Mouse (Mus musculus) embryonic facial prominence, embryonic 15.5 days (tissue): ENCODE data around the gene Mef2c. TPM values are rescaled to one million over a fixed set of nuclear protein-coding genes. Genes with fewer than 3 reads are reported as not detected.
A peak's percentile ranks its signal among the peaks of the same experiment; 100 is the strongest.

Source experiments
- ATAC-seq: fragments of 200-750 bp; cut with Nextera tagmentation; 2 replicates; pipeline ENCODE4 v1.8.0; 2017; ENCODE audit warnings: low read depth, moderate TSS enrichment; ENCODE audit not compliant: insufficient number of reproducible peaks, low FRiP score, low TSS enrichment
- H3K27ac ChIP-seq: fragments of 300-500 bp; sonication (generic); replicated peaks from 2 replicates; pipeline ENCODE4 v1.5.1; 2015; ENCODE audit warnings: mild to moderate bottlenecking, inconsistent platforms
- H3K27me3 ChIP-seq: fragments of 300-500 bp; sonication (generic); 2 replicates; pipeline ENCODE4 v1.6.1; 2015; ENCODE audit warnings: inconsistent platforms
- H3K36me3 ChIP-seq: fragments of 300-500 bp; sonication (generic); 2 replicates; pipeline ENCODE4 v1.6.1; 2015; ENCODE audit warnings: mild to moderate bottlenecking, inconsistent platforms
- H3K4me1 ChIP-seq: fragments of 300-500 bp; sonication (generic); 2 replicates; pipeline ENCODE4 v1.6.1; 2015; ENCODE audit warnings: inconsistent platforms
- H3K4me2 ChIP-seq: fragments of 300-500 bp; sonication (generic); replicated peaks from 2 replicates; pipeline ENCODE4 v1.6.1; 2015; ENCODE audit warnings: mild to moderate bottlenecking, inconsistent platforms
- H3K4me3 ChIP-seq: fragments of 300-500 bp; sonication (generic); replicated peaks from 2 replicates; pipeline ENCODE4 v1.5.1; 2015; ENCODE audit warnings: mild to moderate bottlenecking, inconsistent platforms
- H3K9ac ChIP-seq: fragments of 300-500 bp; sonication (generic); 2 replicates; pipeline ENCODE4 v1.6.1; 2015; ENCODE audit warnings: inconsistent platforms
- H3K9me3 ChIP-seq: fragments of 300-500 bp; sonication (generic); replicated peaks from 2 replicates; pipeline ENCODE4 v1.6.1; 2016; ENCODE audit warnings: inconsistent platforms
- WGBS: fragments of 180-500 bp; shearing (Covaris S2); methylation state at CpG from one replicate; pipeline ENCODE4 v1.1.7; 2015; 5-methylcytosine and 5-hydroxymethylcytosine counted together
- polyA plus RNA-seq: library from polyadenylated mRNA; unstranded; fragments of >200 nt; fragmentation: Nextera tagmentation; extraction: Ambion mirVana; gene quantifications from 2 replicates; pipeline ENCODE4 v1.2.1, GENCODE M21; 2015

Gene Mef2c
- polyA plus RNA-seq, 1 experiment from 2014 or later, result 166 TPM

GRCm38 (mm10) chr13:83544707-83545106, 40.9 kb downstream of the Mef2c start:
- Histone ChIP-seq H3K36me3 (no peaks in the 10 kb centered on the region), H3K9ac (no peak overlapping the region), H3K27ac (no peak overlapping the region; the same call in 1 of the 2 replicates), H3K9me3 (no peaks in the 10 kb centered on the region), H3K4me2 (no peak overlapping the region), H3K27me3 (no peaks in the 10 kb centered on the region), H3K4me3 (no peak overlapping the region), H3K4me1 (no peaks in the 10 kb centered on the region)
- no peak for ATAC-seq
- WGBS, result 43% methylated on average over 4 of the region's 4 CpGs

- ATAC-seq, result no peak
- no peak overlapping the region for H3K4me2 ChIP-seq
- 92% methylated on average over 5 of the region's 5 CpGs for WGBS
These were observed 43.0 kb downstream of the Mef2c start for GRCm38 (mm10) chr13:83546876-83547275.

DNA sequence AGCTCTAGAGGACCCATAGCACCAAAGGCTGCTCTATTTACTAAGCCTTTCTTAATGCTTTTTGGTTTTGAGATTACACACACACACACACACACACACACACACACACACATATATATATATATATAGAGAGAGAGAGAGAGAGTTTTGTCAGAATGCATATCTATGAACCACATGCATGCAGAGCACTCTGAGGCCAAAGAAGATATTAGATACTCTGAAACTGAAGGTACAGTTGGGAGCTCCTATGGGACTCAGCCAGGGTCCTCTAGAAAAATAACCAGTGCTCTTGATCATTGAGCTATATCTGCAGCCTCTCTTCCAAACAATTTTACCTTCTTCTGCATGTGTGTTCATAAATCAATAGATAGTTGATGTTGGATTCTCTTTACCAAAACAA, 47.4 kb downstream of the Mef2c start:
- no peaks in the 10 kb centered on the region for H3K9me3 ChIP-seq
- H3K4me1 ChIP-seq, result no peaks in the 10 kb centered on the region
- no peak for ATAC-seq
- no peak overlapping the region for H3K4me2 ChIP-seq
- no peak overlapping the region for H3K27ac ChIP-seq
- no peak overlapping the region for H3K9ac ChIP-seq
- H3K27me3 ChIP-seq, result no peaks in the 10 kb centered on the region
- H3K4me3 ChIP-seq, result no peak overlapping the region
- H3K36me3 ChIP-seq, result no peaks in the 10 kb centered on the region

More at GRCm38 (mm10) chr13:83546876-83547275, 43.0 kb downstream of the Mef2c start:
- H3K27ac ChIP-seq, result no peak overlapping the region
- H3K4me3 ChIP-seq, result no peak overlapping the region
- H3K27me3 ChIP-seq, result no peaks in the 10 kb centered on the region
- H3K9me3 ChIP-seq, result no peaks in the 10 kb centered on the region
- no peaks in the 10 kb centered on the region for H3K4me1 ChIP-seq
- no peaks in the 10 kb centered on the region for H3K36me3 ChIP-seq
- H3K9ac ChIP-seq, result no peak overlapping the region

DNA sequence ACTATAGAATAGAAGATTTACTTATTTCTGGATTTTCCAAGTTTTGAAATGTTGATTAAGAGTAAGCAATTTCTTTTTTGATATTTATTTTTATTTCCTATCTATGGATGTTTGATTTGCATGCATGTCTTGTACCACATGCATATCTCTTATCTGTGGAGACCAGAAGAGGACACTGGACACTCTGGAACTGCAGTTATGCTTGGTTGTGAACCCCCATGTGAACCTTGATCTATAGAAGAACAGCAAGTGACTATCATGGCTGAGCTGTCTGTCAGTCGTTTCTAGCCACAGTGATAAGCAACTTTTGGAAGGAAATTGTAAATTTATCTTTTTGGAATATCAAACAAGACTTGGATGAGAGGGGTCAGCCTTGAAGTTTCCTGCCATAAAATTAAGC, 48.2 kb downstream of the Mef2c start:
- Histone ChIP-seq H3K4me2 (no peak overlapping the region), H3K27me3 (no peaks in the 10 kb centered on the region), H3K4me1 (no peaks in the 10 kb centered on the region), H3K9me3 (no peaks in the 10 kb centered on the region), H3K9ac (no peak overlapping the region), H3K27ac (no peak overlapping the region), H3K36me3 (no peaks in the 10 kb centered on the region), H3K4me3 (no peak overlapping the region)
- ATAC-seq, result no peak
- WGBS, result 66% methylated on average over 1 of the region's 1 CpGs

DNA sequence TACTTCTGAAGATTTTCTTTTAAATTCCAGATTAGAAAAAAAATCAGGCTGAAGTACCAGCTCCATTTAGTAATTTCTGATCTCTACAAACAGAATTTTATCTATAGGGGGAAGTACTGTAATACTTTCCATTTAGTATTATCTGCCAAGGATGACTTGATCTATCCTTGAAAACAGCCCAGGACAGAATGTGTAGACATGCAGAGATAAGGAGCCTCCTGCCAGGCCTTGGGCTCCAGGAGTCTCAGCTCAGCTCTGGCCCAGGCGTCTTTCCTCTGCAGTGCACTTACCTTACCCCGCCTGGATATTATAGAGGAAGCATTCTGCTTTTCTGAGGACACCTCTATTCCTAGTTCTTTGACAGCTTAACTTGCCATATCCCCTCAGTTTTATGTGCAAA, 59.4 kb downstream of the Mef2c start:
- H3K9ac ChIP-seq, result no peak overlapping the region
- no peak overlapping the region for H3K4me3 ChIP-seq
- no peak overlapping the region for H3K27ac ChIP-seq
- no peak overlapping the region for H3K4me2 ChIP-seq
- 84% methylated on average over 2 of the region's 2 CpGs for WGBS
- no peaks in the 10 kb centered on the region for H3K9me3 ChIP-seq
- H3K36me3 ChIP-seq, result no peaks in the 10 kb centered on the region
- ATAC-seq, result no peak
- H3K4me1 ChIP-seq, result peaks cover 23% of the 10 kb centered on the region
- no peaks in the 10 kb centered on the region for H3K27me3 ChIP-seq

- WGBS, result 17% methylated on average over 3 of the region's 3 CpGs
- Histone ChIP-seq H3K4me1 (peaks cover 21% of the 10 kb centered on the region), H3K36me3 (no peaks in the 10 kb centered on the region), H3K27me3 (no peaks in the 10 kb centered on the region), H3K27ac (peak overlapping the region; percentile 31; the same call in 1 of the 2 replicates), H3K4me2 (no peak overlapping the region), H3K9me3 (no peaks in the 10 kb centered on the region), H3K9ac (no peak overlapping the region), H3K4me3 (no peak overlapping the region)
- ATAC-seq, result peak; percentile 75; the same call in 1 of the 2 replicates
These were observed 61.9 kb downstream of the Mef2c start for GRCm38 (mm10) chr13:83565732-83566131.

DNA sequence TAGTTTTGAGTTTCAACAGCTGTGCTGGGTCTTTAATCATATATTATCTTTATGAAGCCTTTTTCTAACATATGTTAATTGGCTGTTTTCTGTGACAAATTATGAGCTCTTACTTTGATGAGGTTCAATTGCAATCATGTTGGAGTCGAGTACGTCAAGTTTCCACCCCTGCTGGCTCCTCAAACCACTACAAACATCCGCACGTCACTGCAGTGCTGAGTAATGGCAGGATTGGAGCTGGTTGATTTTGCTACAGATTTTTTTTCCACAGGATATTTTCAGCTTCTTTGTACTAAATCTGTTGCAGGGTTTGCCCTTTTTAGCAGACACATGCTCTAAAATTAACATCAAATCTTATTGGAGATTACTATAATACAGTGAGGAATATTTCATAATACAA, 62.3 kb downstream of the Mef2c start:
- H3K4me2 ChIP-seq, result no peak overlapping the region
- H3K4me3 ChIP-seq, result no peak overlapping the region
- no peaks in the 10 kb centered on the region for H3K36me3 ChIP-seq
- no peaks in the 10 kb centered on the region for H3K27me3 ChIP-seq
- no peak overlapping the region for H3K9ac ChIP-seq
- 15% methylated on average over 4 of the region's 4 CpGs for WGBS
- H3K9me3 ChIP-seq, result no peaks in the 10 kb centered on the region
- ATAC-seq, result no peak
- H3K27ac ChIP-seq, result 0 out of 2 replicates have a peak overlapping the region, but pooled peaks have one; percentile 25
- H3K4me1 ChIP-seq, result peaks cover 21% of the 10 kb centered on the region

DNA sequence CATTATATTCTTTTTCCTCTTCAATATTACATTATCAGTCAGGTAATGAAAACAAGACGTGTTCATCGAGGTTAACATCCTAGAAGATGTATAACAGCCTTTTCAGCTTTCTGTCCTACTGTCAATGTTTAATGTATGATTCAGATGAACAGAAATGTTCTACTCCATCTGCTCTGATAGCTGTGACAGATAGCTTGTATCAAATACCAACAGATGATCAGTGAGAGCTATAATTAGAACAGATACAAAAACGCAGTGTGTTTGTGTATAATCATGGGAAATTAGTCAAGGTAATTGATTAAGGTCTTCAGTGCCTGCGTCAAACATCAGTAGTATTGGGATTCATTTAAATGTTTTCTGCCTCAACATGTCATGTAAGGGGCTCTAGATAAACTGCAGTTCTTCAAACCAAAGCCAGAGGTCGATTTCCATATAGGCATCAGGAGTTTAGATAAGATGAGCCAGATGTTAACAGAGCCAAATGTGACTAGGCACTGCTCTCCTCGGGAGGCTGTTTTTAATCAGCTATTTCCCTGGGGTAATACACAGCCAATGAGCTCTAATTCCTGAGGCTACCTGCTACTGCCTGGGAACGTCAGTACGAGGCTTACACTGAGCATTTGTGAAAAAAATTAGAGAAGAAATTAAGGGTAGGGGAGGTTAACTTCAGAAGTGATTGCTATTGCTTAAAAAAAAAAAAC, 63.1 kb downstream of the Mef2c start:
- no peaks in the 10 kb centered on the region for H3K36me3 ChIP-seq
- WGBS, result 30% methylated on average over 8 of the region's 8 CpGs

DNA sequence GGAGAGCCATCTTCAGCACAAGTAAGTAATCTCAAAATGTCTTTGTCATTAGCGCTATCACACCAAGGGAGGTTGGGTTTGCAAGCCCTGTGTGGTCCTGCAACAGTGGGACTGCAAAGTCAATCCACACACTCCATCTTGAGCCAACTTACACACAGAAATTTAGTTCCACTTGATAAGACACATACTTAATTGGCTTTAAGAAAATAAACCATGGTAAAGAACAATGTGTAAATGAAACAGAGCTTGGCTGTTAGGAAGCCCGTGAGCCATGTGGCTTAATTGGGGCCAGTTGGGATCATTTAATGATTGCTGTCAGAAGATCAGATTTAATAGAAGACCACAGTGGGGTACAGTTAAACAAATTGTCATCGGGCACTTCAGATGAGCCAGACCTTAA, 63.8 kb downstream of the Mef2c start:
- WGBS, result 58% methylated on average over 3 of the region's 3 CpGs

More for the DNA sequence above, 63.1 kb downstream of the Mef2c start:
- no peak overlapping the region for H3K27ac ChIP-seq
- no peak for ATAC-seq
- H3K4me2 ChIP-seq, result no peak overlapping the region
- no peaks in the 10 kb centered on the region for H3K27me3 ChIP-seq
- H3K4me1 ChIP-seq, result peaks cover 24% of the 10 kb centered on the region
- H3K9ac ChIP-seq, result no peak overlapping the region
- no peaks in the 10 kb centered on the region for H3K9me3 ChIP-seq
- no peak overlapping the region for H3K4me3 ChIP-seq

DNA sequence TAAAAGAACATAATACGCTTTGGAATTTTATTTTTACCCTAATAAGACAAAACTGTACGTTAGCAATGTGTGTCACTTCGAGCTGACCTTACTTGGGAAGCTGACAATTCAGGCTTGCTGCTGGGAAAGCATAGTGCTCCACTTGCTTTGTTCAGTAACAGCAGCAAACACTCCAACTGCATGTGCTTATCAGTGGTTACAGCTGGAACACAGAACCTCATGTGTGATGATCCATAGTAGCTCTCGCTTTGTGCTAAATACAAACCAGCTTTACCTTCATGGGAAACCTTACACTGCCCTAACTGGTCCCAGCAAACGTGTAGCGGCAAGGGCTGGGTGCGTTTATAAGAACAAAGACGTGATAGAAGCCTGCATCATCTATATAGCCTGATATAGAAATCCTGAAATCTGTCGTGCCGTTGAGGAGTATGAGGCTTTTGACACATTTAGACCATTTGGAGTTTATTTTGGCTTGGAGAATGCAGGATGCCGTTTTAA, 65.0 kb downstream of the Mef2c start:
- H3K36me3 ChIP-seq, result no peaks in the 10 kb centered on the region
- H3K27me3 ChIP-seq, result no peaks in the 10 kb centered on the region
- 42% methylated on average over 11 of the region's 11 CpGs for WGBS
- ATAC-seq, result no peak
- no peak overlapping the region for H3K4me2 ChIP-seq
- H3K27ac ChIP-seq, result no peak overlapping the region
- H3K4me1 ChIP-seq, result peaks cover 33% of the 10 kb centered on the region
- H3K9me3 ChIP-seq, result no peaks in the 10 kb centered on the region
- H3K9ac ChIP-seq, result no peak overlapping the region
- H3K4me3 ChIP-seq, result no peak overlapping the region

More for the DNA sequence above, 63.8 kb downstream of the Mef2c start:
- Histone ChIP-seq H3K36me3 (no peaks in the 10 kb centered on the region), H3K9ac (no peak overlapping the region), H3K9me3 (no peaks in the 10 kb centered on the region), H3K4me3 (no peak overlapping the region), H3K4me2 (no peak overlapping the region), H3K27me3 (no peaks in the 10 kb centered on the region), H3K4me1 (peaks cover 29% of the 10 kb centered on the region), H3K27ac (no peak overlapping the region)
- ATAC-seq, result no peak

DNA sequence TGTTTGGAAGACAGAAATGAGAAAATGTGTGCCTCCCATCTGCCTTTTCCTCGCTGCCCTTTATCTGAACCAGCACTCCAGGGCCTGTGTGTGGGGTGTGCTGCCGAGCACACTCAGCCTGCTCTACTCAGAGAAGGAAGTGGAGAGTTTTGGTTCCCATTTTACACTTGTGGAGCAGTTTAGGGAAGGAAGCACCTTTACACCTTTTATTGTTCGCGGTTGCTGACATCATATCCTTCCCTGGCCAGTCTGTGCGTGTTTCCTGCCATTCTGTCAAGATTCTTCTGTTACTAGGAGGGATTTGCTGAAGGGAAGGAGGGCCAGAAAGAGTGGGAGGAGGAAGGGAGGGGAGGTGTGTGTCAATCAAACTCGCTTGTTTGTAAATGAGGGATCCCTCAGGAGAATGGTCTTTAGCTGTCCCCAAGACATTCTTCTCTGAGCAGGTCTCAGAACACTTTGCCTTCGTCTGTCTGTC, 68.2 kb downstream of the Mef2c start:
- H3K4me3 ChIP-seq, result no peak overlapping the region
- H3K27me3 ChIP-seq, result no peaks in the 10 kb centered on the region
- peak overlapping the region; percentile 22 for H3K4me2 ChIP-seq
- peak; percentile 55; the same call in 1 of the 2 replicates for ATAC-seq
- peaks cover 21% of the 10 kb centered on the region for H3K4me1 ChIP-seq
- no peaks in the 10 kb centered on the region for H3K9me3 ChIP-seq
- H3K36me3 ChIP-seq, result no peaks in the 10 kb centered on the region
- no peak overlapping the region for H3K9ac ChIP-seq
- WGBS, result 26% methylated on average over 7 of the region's 7 CpGs
- H3K27ac ChIP-seq, result peak overlapping the region; percentile 28; the same call in 1 of the 2 replicates
